Mouse (Mus musculus) heart, adult 9 months (tissue): ENCODE measurements around the gene Wdr20.

Experiments
- DNase-seq, 2 experiments: peaks; one replicate each; pipeline ENCODE4 v3.0.0; 2022; ENCODE audit warnings: low spot score in 2 of 2

Gene Wdr20

DNA sequence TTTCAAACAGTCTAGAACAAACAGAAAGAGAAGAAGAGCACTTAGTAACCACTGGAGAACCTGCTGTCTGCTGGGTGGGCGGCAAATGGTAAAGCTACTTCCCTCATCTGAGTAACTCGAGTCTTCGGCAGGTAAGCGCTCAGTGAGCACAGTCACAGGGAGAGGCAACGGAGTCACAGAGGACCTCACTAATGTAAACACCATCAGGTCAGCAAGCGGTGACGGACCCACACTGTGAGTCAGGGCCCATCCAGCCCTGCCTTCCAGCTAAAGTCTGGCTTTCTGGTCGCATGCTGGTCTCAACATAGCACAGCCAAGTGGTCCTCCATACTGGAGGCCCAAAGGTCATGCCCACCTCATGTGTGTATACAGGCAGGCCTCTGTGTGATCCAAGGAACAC, 81.6 kb downstream of the Wdr20 start:
- no peak for DNase-seq

GRCm38 (mm10) chr12:110821787-110822186, 84.0 kb downstream of the Wdr20 start:
- no peak for DNase-seq

- DNase-seq = no peak
These were observed 84.6 kb downstream of the Wdr20 start for GRCm38 (mm10) chr12:110822366-110822765.

DNA sequence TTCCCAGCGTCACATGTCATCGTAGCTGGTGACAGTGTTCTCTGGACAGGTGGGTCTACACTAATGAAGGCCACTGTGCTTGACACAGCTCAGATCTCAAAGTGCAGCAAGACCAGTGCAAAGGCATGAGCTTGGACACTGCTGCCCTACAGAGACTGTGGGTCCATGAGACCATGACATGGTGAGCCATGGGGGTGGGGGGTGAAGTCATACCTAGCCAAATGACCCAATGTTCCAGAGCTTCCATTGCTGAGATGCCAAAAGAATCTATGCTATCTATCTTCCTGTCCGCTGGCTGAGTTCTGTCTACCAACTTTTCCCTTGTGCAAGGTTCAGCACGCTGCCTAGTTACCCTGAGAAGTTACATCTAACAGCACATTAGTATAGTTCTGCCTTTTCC, 91.2 kb downstream of the Wdr20 start:
- no peak for DNase-seq

GRCm38 (mm10) chr12:110830293-110831024, 92.7 kb downstream of the Wdr20 start:
- no peak for DNase-seq

DNA sequence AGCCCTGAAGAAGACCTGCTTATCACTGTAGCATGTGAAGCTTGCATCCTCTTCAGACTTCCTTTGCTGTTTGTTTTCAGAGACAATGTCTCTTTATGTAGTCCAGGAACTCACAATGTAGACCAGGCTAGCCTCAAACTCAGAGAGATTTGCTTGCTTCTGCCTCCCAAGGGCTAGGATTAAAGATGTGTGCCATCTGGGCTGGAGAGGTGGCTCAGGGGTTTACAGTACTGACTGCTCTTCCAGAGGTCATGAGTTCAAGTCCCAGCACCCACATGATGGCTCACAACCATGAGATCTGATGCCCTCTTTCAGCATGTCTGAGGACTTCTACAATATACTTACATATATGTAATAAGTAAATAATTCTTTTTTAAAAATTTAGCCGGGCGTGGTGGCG, 97.4 kb downstream of the Wdr20 start:
- DNase-seq = no peak

DNA sequence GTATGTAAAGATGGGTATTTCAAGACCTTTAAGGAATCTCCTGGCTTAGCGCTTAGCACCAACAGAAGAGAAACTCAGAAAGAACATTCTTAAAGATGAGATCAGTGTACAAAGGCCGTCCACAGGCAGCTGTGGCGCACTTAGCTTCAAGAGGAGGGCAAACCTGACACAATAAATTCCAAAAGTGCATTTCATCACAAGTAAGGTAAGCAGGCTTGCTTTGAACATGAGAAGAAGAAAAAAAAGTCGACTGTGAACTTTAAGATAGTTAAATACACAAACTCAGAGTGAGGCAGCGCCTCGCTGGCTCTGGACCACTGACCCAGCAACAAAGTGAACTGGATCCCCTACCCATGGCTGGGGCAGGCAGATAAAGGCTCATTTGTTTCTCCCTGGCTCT, 99.0 kb downstream of the Wdr20 start:
- no peak for DNase-seq

DNA sequence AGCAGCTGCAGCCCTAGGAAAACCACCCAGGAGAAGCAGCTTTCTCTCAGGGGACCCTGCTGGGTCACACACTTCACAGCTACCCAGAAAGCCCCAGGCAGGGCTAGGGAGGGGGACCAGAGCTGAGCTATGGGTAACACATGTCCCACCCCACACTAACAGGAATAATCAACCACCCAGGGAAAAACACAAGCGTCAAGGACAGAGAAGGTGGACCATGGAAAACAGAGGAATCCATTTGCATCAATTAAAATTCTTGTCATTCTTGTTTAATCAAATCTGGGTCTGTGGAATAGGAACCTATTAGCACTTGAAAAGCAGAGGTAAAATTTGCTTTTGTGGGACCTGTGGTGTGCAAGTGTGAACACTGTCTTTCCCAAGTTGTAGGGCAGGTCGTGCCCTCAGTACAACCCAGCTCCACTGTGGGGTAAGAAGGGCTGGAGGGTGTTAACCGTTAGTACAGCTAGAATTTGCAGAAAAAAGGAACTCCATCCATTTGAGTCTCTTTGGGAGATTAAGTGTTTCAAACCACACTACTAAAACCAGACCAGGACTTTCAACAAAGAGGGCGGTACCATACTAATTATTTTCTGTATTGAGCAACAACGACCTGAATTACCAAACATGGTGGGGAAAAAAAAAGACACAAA, 99.6 kb downstream of the Wdr20 start:
- no peak for DNase-seq

GRCm38 (mm10) chr12:110837850-110838249, 100.1 kb downstream of the Wdr20 start:
- no peak for DNase-seq

- peak; percentile 96 to 97 for DNase-seq
These were observed 102.8 kb downstream of the Wdr20 start, which contains the start of gene Mok for GRCm38 (mm10) chr12:110840348-110841198. Gene Mok, minus strand, starts transcription at chr12:110840939.

GRCm38 (mm10) chr12:110841731-110842493, 104.2 kb downstream of the Wdr20 start:
- no peak for DNase-seq

DNA sequence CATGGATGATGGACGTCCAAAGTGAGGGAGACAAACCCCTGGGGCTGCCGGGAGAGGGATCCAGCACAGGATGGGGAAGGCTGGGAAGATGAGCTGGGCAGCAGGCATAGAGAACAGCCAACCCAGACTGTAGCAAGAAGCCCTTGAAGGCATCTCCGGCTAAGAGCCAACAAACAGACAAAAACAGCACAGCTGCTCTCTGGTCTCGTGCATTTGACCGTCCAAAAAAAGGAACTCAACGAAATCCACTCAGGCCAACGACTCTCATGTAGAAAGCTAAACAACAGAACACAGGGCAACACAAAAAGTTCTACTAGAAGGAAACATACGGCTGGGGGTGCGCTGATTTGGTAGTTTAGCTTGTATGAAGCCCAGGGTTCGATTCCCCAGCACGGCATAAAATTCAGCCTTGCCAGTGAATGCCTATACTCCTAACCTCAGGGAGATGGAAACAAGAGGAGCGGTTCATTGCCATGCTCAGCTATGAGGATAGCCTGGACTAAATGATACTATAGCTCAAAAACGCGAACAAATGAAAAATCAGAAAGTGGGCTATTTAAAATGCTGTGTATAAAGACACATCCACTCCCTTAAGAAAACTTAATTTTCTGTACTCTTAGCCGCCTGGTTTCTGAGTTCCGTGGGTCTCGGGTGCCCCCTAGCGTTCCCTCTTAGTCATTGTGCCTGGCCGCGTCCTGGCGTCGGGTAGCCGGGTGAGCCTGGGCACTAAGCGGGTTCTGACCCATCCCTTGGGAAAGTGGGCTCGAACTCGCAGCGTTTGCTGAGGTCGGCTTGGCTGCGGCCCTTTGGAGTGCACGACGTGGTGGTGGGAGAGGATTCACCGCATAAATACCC, 105.7 kb downstream of the Wdr20 start:
- DNase-seq = peak; percentile 83 to 88

DNA sequence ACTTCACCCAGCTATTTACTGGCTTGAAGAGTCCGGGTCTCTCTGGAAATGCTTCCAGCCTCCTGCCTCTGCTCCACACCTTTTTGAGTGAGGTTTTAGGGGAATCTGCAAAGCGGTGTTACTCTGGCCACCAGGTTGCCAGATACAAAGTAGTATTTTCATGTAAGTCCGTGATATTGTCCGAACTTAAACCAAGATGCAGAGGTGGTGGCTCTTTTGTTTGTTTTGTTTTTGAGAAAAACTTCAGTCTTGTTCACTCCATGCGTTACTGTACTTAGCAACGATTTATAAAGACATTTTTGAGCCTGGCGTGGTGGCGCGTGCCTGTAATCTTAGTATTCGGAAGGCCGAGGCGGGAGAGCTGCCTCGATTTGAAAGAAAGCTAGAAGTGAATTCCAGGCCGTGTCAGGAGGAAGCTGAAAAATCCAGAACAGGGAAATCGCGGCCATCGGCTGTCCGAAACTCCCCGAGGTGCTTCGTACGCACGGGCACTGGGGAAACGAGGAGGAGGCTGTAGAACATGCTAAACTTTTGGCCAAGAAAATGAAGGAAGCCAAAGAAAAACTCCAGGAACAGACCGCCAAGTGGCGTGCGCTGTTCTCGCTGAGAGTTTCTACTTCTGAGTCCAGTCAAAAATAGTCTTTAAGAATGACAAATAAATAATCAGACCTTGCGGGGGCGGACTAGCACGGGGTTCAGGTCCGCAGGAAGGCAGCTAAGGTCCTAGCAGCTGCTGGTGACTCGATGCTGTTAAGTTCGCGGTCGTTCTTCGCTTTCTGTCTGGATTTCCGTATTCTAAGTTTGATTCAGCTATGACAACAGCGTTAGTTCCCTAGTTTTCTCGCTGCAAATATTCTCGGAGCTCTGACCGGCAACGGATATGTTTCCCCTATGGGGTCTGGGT, 106.7 kb downstream of the Wdr20 start:
- DNase-seq = peak in 1 of 2 experiments; percentile 28

DNA sequence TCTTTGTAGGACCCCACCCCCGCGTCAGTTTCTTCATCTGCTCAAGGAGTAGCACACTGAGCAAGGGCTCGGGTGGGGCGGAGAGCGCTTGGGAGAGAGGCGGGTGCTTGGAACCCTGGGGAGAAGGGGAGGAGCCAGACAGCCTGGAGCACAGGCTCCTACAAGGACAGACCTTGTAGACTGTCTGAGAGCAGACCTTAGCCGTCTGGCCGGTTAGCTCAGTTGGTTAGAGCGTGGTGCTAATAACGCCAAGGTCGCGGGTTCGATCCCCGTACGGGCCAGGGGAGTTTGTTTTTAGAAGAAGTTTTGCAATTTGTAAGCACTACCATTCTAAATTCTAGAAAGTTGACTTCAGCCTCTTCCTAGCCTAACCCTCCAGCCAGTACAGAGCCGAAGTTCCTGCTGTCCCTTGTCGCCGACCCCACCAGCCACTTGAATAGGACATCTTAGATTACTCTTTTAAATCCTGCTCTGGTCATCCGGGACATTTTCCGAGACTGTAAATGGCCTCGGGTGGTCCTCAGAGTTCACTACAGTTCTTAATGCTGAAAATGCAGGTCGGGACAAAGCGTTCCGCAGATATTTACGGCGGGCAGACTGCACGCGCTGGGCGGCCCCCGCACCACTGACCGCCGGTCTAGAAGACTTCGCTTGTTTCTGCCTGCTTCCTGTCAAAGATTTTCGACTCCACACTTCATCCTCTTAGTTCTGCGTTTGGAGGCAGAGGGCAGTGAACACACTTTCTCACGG, 107.6 kb downstream of the Wdr20 start:
- peak; percentile 91 to 95 for DNase-seq

GRCm38 (mm10) chr12:110846191-110846765, 108.5 kb downstream of the Wdr20 start:
- DNase-seq = no peak

DNA sequence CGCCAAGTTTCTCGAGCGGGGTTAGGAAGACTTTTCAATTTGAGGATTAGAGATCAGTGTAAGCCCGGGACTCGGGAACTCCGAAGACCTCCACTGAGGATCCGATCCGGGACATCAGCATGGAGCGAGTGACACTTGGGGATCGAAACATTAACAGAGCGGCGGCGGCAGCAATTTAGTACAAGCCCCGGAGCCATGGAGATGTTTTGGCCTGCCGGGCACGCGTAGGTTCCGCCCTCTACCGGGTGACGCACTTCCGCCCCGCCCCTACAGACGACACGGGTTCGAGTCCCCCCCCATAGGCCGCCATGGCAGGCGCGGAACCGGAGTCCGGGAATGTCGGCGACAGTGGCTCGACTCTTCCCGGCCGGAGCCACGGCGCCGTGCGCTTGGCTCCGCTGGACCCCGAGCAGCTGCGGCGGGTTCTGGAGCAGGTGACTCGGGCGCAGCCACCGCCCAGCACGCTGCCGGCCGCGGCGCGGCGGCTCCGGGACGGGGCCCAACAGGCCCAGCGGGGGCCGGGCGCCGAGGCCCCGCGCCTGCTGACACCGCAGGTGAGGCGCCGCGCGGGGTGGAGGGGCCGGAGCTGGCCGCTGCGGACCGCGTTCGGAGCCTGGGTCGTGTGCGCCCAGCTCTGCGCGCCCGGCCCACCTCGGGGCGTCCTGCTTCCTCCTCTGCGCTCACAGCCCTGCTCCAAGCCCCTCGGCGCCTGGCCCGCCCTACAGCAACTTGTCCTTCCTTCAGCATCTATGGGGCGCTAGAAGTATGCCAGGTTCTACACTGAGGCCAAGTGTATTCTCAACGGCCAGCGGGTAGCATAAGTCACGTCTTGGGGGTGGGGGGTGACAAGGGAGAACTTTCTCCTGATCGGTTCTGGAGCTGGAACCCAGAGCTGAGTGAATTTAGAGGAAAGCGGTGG, 112.5 kb downstream of the Wdr20 start, which contains the start of gene Zfp839:
Zfp839 (plus strand) TSS at position 244 of the 919 bp plus-strand sequence.
- DNase-seq = peak; percentile 85 to 86

GRCm38 (mm10) chr12:110850929-110851256, 113.1 kb downstream of the Wdr20 start:
- DNase-seq = no peak
